Mouse (Mus musculus) intestine, embryonic 16.5 days (tissue): Measurements from ENCODE around the gene Rtp4. TPM values are rescaled to one million over a fixed set of nuclear protein-coding genes. Genes with fewer than 3 reads are reported as not detected.
A peak's percentile ranks its signal among the peaks of the same experiment; 100 is the strongest.

ENCODE experiments used
- ATAC-seq: fragments of 200-750 bp; cut with Nextera tagmentation; 2 replicates; pipeline ENCODE4 v1.8.0; 2017; ENCODE audit warnings: moderate TSS enrichment, moderate library complexity
- H3K27ac ChIP-seq: fragments of 300-500 bp; sonication (generic); 2 replicates; pipeline ENCODE4 v1.5.1; 2014; ENCODE audit warnings: mild to moderate bottlenecking, low read length
- H3K27me3 ChIP-seq: fragments of 300-500 bp; sonication (generic); replicated peaks from 2 replicates; pipeline ENCODE4 v1.6.1; 2014; ENCODE audit warnings: low read length, control low read depth, mixed read lengths; ENCODE audit not compliant: control insufficient read depth, insufficient read depth
- H3K36me3 ChIP-seq: fragments of 300-500 bp; sonication (generic); 2 replicates; pipeline ENCODE4 v1.6.1; 2014; ENCODE audit warnings: low read length, control low read depth; ENCODE audit not compliant: control insufficient read depth, insufficient read depth
- H3K4me1 ChIP-seq: fragments of 300-500 bp; sonication (generic); 2 replicates; pipeline ENCODE4 v1.6.1; 2014; ENCODE audit warnings: low read length, control low read depth, mixed read lengths; ENCODE audit not compliant: control insufficient read depth, insufficient read depth
- H3K4me2 ChIP-seq: fragments of 300-500 bp; sonication (generic); 2 replicates; pipeline ENCODE4 v1.6.1; 2014; ENCODE audit warnings: low read depth, low read length, control low read depth
- H3K4me3 ChIP-seq: fragments of 300-500 bp; sonication (generic); 2 replicates; pipeline ENCODE4 v1.5.1; 2014; ENCODE audit warnings: mild to moderate bottlenecking, low read length
- H3K9ac ChIP-seq: fragments of 300-500 bp; sonication (generic); 2 replicates; pipeline ENCODE4 v1.6.1; 2014; ENCODE audit warnings: low read depth, low read length
- H3K9me3 ChIP-seq: fragments of 300-500 bp; sonication (generic); 2 replicates; pipeline ENCODE4 v1.6.1; 2016; ENCODE audit warnings: low read length, control low read depth; ENCODE audit not compliant: control insufficient read depth
- WGBS: fragments of 180-500 bp; shearing (Covaris S2); extraction: QIAGEN DNeasy Blood & Tissue Kit; methylation state at CpG from one replicate; pipeline ENCODE4 v1.1.7; 2014; 5-methylcytosine and 5-hydroxymethylcytosine counted together
- polyA plus RNA-seq: library from polyadenylated mRNA; unstranded; fragments of >200 nt; fragmentation: Nextera tagmentation; extraction: Ambion mirVana; gene quantifications from 2 replicates; pipeline ENCODE4 v1.2.1, GENCODE M21; 2015

Gene Rtp4
- polyA plus RNA-seq, 1 experiment from 2014 or later = 7.0 TPM

DNA sequence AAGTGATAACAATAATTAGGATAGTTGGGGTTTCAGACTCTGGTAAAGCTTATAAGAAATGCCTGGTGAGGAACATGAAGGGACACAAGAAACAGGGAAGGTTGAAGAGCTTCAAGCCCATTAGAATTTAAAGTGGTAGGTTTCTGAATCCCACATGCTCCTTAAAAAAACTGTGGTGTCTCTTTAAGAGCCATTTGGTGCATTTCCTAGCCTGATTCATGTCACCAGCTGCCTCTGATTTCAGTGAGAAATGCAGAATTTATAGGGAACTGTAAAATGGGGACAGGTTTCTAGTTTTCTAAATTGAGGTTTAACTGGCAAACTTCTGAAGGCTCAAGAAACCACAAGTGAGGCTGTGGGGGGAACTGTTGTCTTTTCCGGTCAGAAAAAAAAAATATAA, 320 bp upstream of the Rtp4 start:
- WGBS = 5% methylated on average over 1 of the region's 1 CpGs
- peak overlapping the region; percentile 53; the same call in 1 of the 2 replicates for H3K9ac ChIP-seq
- no peaks in the 10 kb centered on the region for H3K9me3 ChIP-seq
- H3K4me1 ChIP-seq = peaks cover 7% of the 10 kb centered on the region
- no peaks in the 10 kb centered on the region for H3K36me3 ChIP-seq
- H3K27ac ChIP-seq = no peak overlapping the region
- H3K4me3 ChIP-seq = no peak overlapping the region; the same call in 1 of the 2 replicates
- H3K27me3 ChIP-seq = no peaks in the 10 kb centered on the region
- peak overlapping the region; percentile 48 for H3K4me2 ChIP-seq
- ATAC-seq = no peak

GRCm38 (mm10) chr16:23521092-23521491, 1.0 kb downstream of the Rtp4 start:
- Histone ChIP-seq H3K27me3 (no peaks in the 10 kb centered on the region), H3K36me3 (no peaks in the 10 kb centered on the region), H3K4me3 (no peak overlapping the region), H3K4me2 (no peak overlapping the region), H3K9ac (no peak overlapping the region), H3K27ac (no peak overlapping the region), H3K9me3 (no peaks in the 10 kb centered on the region), H3K4me1 (peaks cover 7% of the 10 kb centered on the region)
- 28% methylated on average over 5 of the region's 5 CpGs for WGBS
- no peak for ATAC-seq

DNA sequence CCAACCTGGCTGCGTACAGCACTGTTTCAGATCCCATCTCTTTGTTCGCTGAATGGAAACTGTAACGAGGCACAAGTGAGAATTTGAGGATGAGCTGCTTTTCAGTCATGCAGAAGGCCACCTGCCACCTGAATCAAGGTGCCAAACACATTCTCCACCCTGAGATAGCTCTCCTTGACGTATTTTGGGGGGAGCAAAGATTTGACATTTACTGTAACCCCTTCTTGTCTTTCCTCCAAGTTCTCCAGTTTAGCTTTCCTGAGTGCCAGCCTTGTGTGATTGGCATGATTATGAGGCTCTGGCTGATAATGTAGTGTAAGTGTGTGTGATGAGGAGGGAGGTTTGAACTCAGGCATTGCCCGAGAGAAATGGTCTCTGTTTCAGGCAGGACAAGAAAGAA, 2.0 kb downstream of the Rtp4 start:
- no peak overlapping the region for H3K4me3 ChIP-seq
- peaks cover 7% of the 10 kb centered on the region for H3K4me1 ChIP-seq
- no peaks in the 10 kb centered on the region for H3K9me3 ChIP-seq
- H3K27ac ChIP-seq = no peak overlapping the region
- 83% methylated on average over 5 of the region's 5 CpGs for WGBS
- no peak overlapping the region for H3K9ac ChIP-seq
- no peaks in the 10 kb centered on the region for H3K27me3 ChIP-seq
- ATAC-seq = no peak
- H3K36me3 ChIP-seq = no peaks in the 10 kb centered on the region
- no peak overlapping the region for H3K4me2 ChIP-seq

DNA sequence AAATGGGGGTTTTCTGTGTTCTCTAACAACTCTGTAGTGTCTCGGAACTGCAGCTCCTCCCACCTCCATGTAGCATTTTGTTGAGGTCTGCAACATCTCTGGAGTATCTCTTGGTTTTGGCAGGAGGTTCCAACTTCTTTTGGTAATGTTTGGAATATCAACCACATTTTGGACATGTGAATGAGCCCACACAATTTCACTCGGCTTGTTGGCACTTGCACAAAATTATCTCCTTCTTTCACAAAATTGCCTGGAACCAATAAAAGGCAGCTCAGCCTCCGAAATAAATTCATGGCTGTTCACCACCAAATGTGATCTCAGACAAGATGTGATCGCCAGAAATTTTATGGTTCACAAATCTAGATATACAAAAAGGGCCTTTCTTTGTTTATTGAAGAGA, 9.1 kb downstream of the Rtp4 start:
- Histone ChIP-seq H3K9me3 (no peaks in the 10 kb centered on the region), H3K27ac (no peak overlapping the region), H3K4me3 (no peak overlapping the region), H3K36me3 (no peaks in the 10 kb centered on the region), H3K27me3 (no peaks in the 10 kb centered on the region), H3K9ac (no peak overlapping the region), H3K4me2 (no peak overlapping the region), H3K4me1 (no peaks in the 10 kb centered on the region)
- no peak for ATAC-seq
- WGBS = 56% methylated on average over 4 of the region's 4 CpGs

DNA sequence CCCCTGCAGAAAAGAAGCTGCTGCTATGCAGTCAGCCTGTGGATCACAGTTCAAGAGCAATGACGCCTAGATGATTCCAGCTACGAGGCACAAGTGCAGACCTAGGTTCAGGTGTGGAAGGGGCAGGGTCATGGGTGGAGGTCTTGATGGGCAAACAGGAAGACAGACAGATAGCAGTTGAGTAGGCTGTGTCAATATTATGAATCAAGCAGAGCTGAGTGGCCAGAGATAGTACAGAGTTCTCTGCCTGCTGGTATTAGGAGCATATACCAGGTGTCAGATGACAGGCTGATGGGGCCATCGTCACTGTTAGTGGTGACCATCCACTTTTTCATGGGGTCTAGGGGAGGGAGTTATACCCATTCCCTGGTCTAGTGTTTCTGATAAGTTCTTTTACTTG, 13.6 kb downstream of the Rtp4 start:
- no peak for ATAC-seq
- no peak overlapping the region for H3K27ac ChIP-seq
- no peak overlapping the region for H3K4me3 ChIP-seq
- H3K9me3 ChIP-seq = no peaks in the 10 kb centered on the region
- H3K4me2 ChIP-seq = no peak overlapping the region
- H3K36me3 ChIP-seq = no peaks in the 10 kb centered on the region
- no peaks in the 10 kb centered on the region for H3K4me1 ChIP-seq
- H3K9ac ChIP-seq = no peak overlapping the region
- H3K27me3 ChIP-seq = no peaks in the 10 kb centered on the region
- 63% methylated on average over 3 of the region's 3 CpGs for WGBS

GRCm38 (mm10) chr16:23541046-23541445, 21.0 kb downstream of the Rtp4 start:
- no peak for ATAC-seq

DNA sequence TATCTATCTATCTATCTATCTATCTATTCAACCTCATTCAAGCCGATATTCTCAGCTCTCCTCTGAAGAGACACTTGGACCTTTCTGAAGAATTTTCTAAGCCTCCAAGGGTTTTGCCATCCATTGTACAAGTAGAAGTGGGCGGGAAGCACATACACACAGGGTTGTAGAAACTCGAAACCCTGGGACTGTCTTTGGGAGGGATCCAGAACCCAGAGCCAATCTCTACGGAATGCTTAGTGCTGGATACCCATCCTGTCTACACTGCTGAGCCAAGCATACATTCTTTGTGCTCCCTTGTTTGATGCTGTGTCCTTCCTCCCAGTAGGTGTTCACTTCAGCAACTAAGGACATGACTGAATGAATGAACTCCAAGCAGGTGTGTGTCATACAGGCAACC, 22.8 kb downstream of the Rtp4 start:
- H3K4me3 ChIP-seq = no peak overlapping the region
- no peak overlapping the region for H3K4me2 ChIP-seq
- no peaks in the 10 kb centered on the region for H3K27me3 ChIP-seq
- no peak for ATAC-seq
- no peak overlapping the region for H3K27ac ChIP-seq
- no peaks in the 10 kb centered on the region for H3K9me3 ChIP-seq
- 0 out of 2 replicates have a peak, but pooled peaks cover 2% of the 10 kb centered on the region for H3K4me1 ChIP-seq
- H3K9ac ChIP-seq = no peak overlapping the region
- 71% methylated on average over 4 of the region's 4 CpGs for WGBS
- H3K36me3 ChIP-seq = no peaks in the 10 kb centered on the region

More at GRCm38 (mm10) chr16:23541046-23541445, 21.0 kb downstream of the Rtp4 start:
- Histone ChIP-seq H3K36me3 (no peaks in the 10 kb centered on the region), H3K4me1 (0 out of 2 replicates have a peak, but pooled peaks cover 2% of the 10 kb centered on the region), H3K27me3 (no peaks in the 10 kb centered on the region), H3K9me3 (no peaks in the 10 kb centered on the region), H3K4me3 (no peak overlapping the region), H3K9ac (no peak overlapping the region), H3K4me2 (no peak overlapping the region), H3K27ac (no peak overlapping the region)
- 42% methylated on average over 4 of the region's 4 CpGs for WGBS

DNA sequence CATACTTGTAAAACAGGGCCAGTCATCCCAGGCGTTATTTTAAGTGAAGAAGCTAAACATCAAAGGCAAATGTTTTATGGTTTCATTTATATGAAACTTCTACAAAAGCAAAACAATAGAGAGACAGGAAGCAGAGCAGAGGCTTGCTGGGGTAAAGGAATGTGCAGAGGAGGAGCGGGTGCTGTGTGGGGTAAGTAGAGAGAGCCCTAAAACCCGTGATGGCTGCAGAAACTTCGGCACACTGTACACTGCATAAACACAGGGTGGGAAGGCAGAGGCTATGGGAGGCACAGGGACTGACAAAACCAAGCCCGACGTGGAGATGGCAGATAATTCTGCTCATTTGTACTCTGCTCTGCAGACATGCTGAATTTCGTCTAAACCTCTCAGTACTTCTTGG, 24.3 kb downstream of the Rtp4 start:
- no peak overlapping the region for H3K9ac ChIP-seq
- H3K4me3 ChIP-seq = no peak overlapping the region
- H3K4me1 ChIP-seq = 0 out of 2 replicates have a peak, but pooled peaks cover 2% of the 10 kb centered on the region
- H3K27me3 ChIP-seq = no peaks in the 10 kb centered on the region
- WGBS = 32% methylated on average over 7 of the region's 7 CpGs
- peak; percentile 65 for ATAC-seq
- no peak overlapping the region for H3K4me2 ChIP-seq
- H3K36me3 ChIP-seq = no peaks in the 10 kb centered on the region
- H3K27ac ChIP-seq = no peak overlapping the region
- no peaks in the 10 kb centered on the region for H3K9me3 ChIP-seq

DNA sequence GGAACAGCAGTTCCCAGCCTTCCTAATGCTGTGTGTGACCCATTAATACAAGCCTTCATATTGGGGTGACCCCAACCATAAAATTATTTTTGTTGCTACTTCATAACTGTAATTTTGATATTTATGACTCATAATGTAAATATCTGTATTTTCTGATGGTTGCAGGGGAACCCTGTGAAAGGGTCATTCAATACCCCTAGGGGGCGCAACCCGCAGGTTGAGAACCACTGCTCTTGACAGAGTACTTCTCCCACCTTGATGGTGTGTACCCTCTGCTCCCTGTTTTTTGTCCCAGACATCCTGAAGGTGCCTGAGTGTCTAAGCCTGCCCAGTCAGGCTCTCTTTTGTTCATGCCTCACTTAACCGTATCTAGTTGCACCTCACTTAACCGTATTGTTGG, 27.7 kb downstream of the Rtp4 start:
- no peak overlapping the region for H3K27ac ChIP-seq
- no peak overlapping the region for H3K4me2 ChIP-seq
- ATAC-seq = no peak
- no peaks in the 10 kb centered on the region for H3K9me3 ChIP-seq
- H3K36me3 ChIP-seq = no peaks in the 10 kb centered on the region
- 89% methylated on average over 4 of the region's 4 CpGs for WGBS
- no peak overlapping the region for H3K9ac ChIP-seq
- no peak overlapping the region for H3K4me3 ChIP-seq
- H3K27me3 ChIP-seq = no peaks in the 10 kb centered on the region
- 0 out of 2 replicates have a peak, but pooled peaks cover 2% of the 10 kb centered on the region for H3K4me1 ChIP-seq

- H3K27ac ChIP-seq = no peak overlapping the region
- no peak overlapping the region for H3K9ac ChIP-seq
- no peaks in the 10 kb centered on the region for H3K4me1 ChIP-seq
- no peak overlapping the region for H3K4me2 ChIP-seq
- WGBS = 41% methylated on average over 8 of the region's 8 CpGs
- no peak for ATAC-seq
- H3K36me3 ChIP-seq = no peaks in the 10 kb centered on the region
- H3K9me3 ChIP-seq = no peaks in the 10 kb centered on the region
- H3K27me3 ChIP-seq = no peaks in the 10 kb centered on the region
- no peak overlapping the region for H3K4me3 ChIP-seq
These were observed 30.4 kb downstream of the Rtp4 start for GRCm38 (mm10) chr16:23550346-23550980.
